Mouse (Mus musculus): ENCODE results near the gene Itpr2.

- no peak for TF ChIP-seq CTCF (IDR thresholded peaks at IDR 0.05; ENCODE audit: low read depth)
- no peak for TF ChIP-seq EP300 (optimal IDR thresholded peaks at IDR 0.05)
These were observed 114.0 kb downstream of the Itpr2 start for GRCm38 (mm10) chr6:146388010-146388409.

Measured in stomach, postnatal 0 days (tissue).